Mouse (Mus musculus) intestine, embryonic 16.5 days (tissue): ENCODE data around the gene 2310002L09Rik. TPM values are rescaled to one million over a fixed set of nuclear protein-coding genes. Genes with fewer than 3 reads are reported as not detected.
"Not testable (repeated sequence)": the region's sequence is repeated elsewhere in the genome, so short reads cannot be mapped to it uniquely, and the experiment has no call there.

Source experiments
- ATAC-seq: fragments of 200-750 bp; cut with Nextera tagmentation; 2 replicates; pipeline ENCODE4 v1.8.0; 2017; ENCODE audit warnings: moderate TSS enrichment, moderate library complexity
- H3K27ac ChIP-seq: fragments of 300-500 bp; sonication (generic); 2 replicates; pipeline ENCODE4 v1.5.1; 2014; ENCODE audit warnings: mild to moderate bottlenecking, low read length
- H3K27me3 ChIP-seq: fragments of 300-500 bp; sonication (generic); replicated peaks from 2 replicates; pipeline ENCODE4 v1.6.1; 2014; ENCODE audit warnings: low read length, control low read depth, mixed read lengths; ENCODE audit not compliant: control insufficient read depth, insufficient read depth
- H3K36me3 ChIP-seq: fragments of 300-500 bp; sonication (generic); 2 replicates; pipeline ENCODE4 v1.6.1; 2014; ENCODE audit warnings: low read length, control low read depth; ENCODE audit not compliant: control insufficient read depth, insufficient read depth
- H3K4me1 ChIP-seq: fragments of 300-500 bp; sonication (generic); 2 replicates; pipeline ENCODE4 v1.6.1; 2014; ENCODE audit warnings: low read length, control low read depth, mixed read lengths; ENCODE audit not compliant: control insufficient read depth, insufficient read depth
- H3K4me2 ChIP-seq: fragments of 300-500 bp; sonication (generic); 2 replicates; pipeline ENCODE4 v1.6.1; 2014; ENCODE audit warnings: low read depth, low read length, control low read depth
- H3K4me3 ChIP-seq: fragments of 300-500 bp; sonication (generic); 2 replicates; pipeline ENCODE4 v1.5.1; 2014; ENCODE audit warnings: mild to moderate bottlenecking, low read length
- H3K9ac ChIP-seq: fragments of 300-500 bp; sonication (generic); 2 replicates; pipeline ENCODE4 v1.6.1; 2014; ENCODE audit warnings: low read depth, low read length
- H3K9me3 ChIP-seq: fragments of 300-500 bp; sonication (generic); 2 replicates; pipeline ENCODE4 v1.6.1; 2016; ENCODE audit warnings: low read length, control low read depth; ENCODE audit not compliant: control insufficient read depth
- WGBS: fragments of 180-500 bp; shearing (Covaris S2); extraction: QIAGEN DNeasy Blood & Tissue Kit; methylation state at CpG from one replicate; pipeline ENCODE4 v1.1.7; 2014; 5-methylcytosine and 5-hydroxymethylcytosine counted together
- polyA plus RNA-seq: library from polyadenylated mRNA; unstranded; fragments of >200 nt; fragmentation: Nextera tagmentation; extraction: Ambion mirVana; gene quantifications from 2 replicates; pipeline ENCODE4 v1.2.1, GENCODE M21; 2015

The 2310002L09Rik gene
- polyA plus RNA-seq, result not detected in 2 replicates

GRCm38 (mm10) chr4:73950375-73950896 lies at the start of gene 2310002L09Rik:
Gene 2310002L09Rik (minus strand): TSS chr4:73950846.
- Histone ChIP-seq H3K4me3 (no peak within 1 kb of the TSS), H3K36me3 (no peaks in the 10 kb centered on the region), H3K4me2 (no peak within 1 kb of the TSS), H3K9ac (no peak within 1 kb of the TSS), H3K27me3 (no peaks in the 10 kb centered on the region), H3K4me1 (no peaks in the 10 kb centered on the region), H3K27ac (no peak within 1 kb of the TSS), H3K9me3 (no peaks in the 10 kb centered on the region)
- no peak for ATAC-seq
- 83% methylated on average over 8 of the region's 8 CpGs for WGBS

- no peak for ATAC-seq
- Histone ChIP-seq H3K4me1 (no peaks in the 10 kb centered on the region), H3K9me3 (no peaks in the 10 kb centered on the region)
These were observed 29.8 kb upstream of the 2310002L09Rik start for GRCm38 (mm10) chr4:73980454-73980853.

GRCm38 (mm10) chr4:73920660-73921059 lies 30.0 kb downstream of the 2310002L09Rik start, which contains the start of gene Gm11756:
Gene Gm11756 (minus strand): TSS chr4:73920760.
- not testable (repeated sequence) for H3K4me1 ChIP-seq, H3K27me3 ChIP-seq, H3K9me3 ChIP-seq, ATAC-seq, H3K36me3 ChIP-seq, H3K4me2 ChIP-seq, H3K9ac ChIP-seq, H3K4me3 ChIP-seq, H3K27ac ChIP-seq
- WGBS, result 87% methylated on average over 6 of the region's 6 CpGs

More at GRCm38 (mm10) chr4:73980454-73980853, 29.8 kb upstream of the 2310002L09Rik start:
- Histone ChIP-seq H3K9ac (no peak overlapping the region), H3K27me3 (no peaks in the 10 kb centered on the region), H3K4me3 (no peak overlapping the region), H3K27ac (no peak overlapping the region), H3K36me3 (no peaks in the 10 kb centered on the region), H3K4me2 (no peak overlapping the region)
- WGBS, result 84% methylated on average over 3 of the region's 3 CpGs

- H3K4me3 ChIP-seq, H3K9ac ChIP-seq, H3K27me3 ChIP-seq, H3K36me3 ChIP-seq, ATAC-seq, H3K27ac ChIP-seq, H3K9me3 ChIP-seq, H3K4me1 ChIP-seq, H3K4me2 ChIP-seq: not testable (repeated sequence)
- no CpG with 5 or more reads among the region's 4 CpGs for WGBS
These were observed 44.8 kb downstream of the 2310002L09Rik start, which contains the start of gene Gm13871 for GRCm38 (mm10) chr4:73905853-73906252. Gene Gm13871 (minus strand): TSS chr4:73905953.

- not testable (repeated sequence) for H3K9ac ChIP-seq, H3K9me3 ChIP-seq, H3K27ac ChIP-seq, H3K4me1 ChIP-seq, H3K4me2 ChIP-seq, H3K27me3 ChIP-seq, H3K36me3 ChIP-seq, ATAC-seq, H3K4me3 ChIP-seq
- no CpG with 5 or more reads among the region's 4 CpGs for WGBS
These were observed 59.6 kb downstream of the 2310002L09Rik start, which contains the start of gene Gm11757 for GRCm38 (mm10) chr4:73891012-73891411. Gene Gm11757 (minus strand): TSS chr4:73891112.

Other genes with a start within 250 kb of the 2310002L09Rik start
- 4.1 and 4.5 TPM in 2 replicates for gene Rasef, start 159.9 kb downstream of the 2310002L09Rik start, polyA plus RNA-seq
- not detected in 2 replicates for gene Gm11758, start 74.6 kb downstream of the 2310002L09Rik start, polyA plus RNA-seq
- not detected in 2 replicates for gene Gm11757, start 59.7 kb downstream of the 2310002L09Rik start, polyA plus RNA-seq
- not detected in 2 replicates for gene Gm13871, start 44.9 kb downstream of the 2310002L09Rik start, polyA plus RNA-seq
- not detected in 2 replicates for gene Gm11756, start 30.1 kb downstream of the 2310002L09Rik start, polyA plus RNA-seq
- gene Frmd3, start 62.6 kb upstream of the 2310002L09Rik start, polyA plus RNA-seq, result 0.35 and 0.49 TPM in 2 replicates